Mouse (Mus musculus) A20 (cell line): ENCODE data around the gene Tram1l1.
"Not testable (repeated sequence)": the region's sequence is repeated elsewhere in the genome, so short reads cannot be mapped to it uniquely, and the experiment has no call there.

Source experiments
- DNase-seq: peaks from one replicate; pipeline ENCODE4 v3.0.0-alpha.2; 2011; ENCODE audit warnings: low read depth, low spot score

Tram1l1 gene

DNA sequence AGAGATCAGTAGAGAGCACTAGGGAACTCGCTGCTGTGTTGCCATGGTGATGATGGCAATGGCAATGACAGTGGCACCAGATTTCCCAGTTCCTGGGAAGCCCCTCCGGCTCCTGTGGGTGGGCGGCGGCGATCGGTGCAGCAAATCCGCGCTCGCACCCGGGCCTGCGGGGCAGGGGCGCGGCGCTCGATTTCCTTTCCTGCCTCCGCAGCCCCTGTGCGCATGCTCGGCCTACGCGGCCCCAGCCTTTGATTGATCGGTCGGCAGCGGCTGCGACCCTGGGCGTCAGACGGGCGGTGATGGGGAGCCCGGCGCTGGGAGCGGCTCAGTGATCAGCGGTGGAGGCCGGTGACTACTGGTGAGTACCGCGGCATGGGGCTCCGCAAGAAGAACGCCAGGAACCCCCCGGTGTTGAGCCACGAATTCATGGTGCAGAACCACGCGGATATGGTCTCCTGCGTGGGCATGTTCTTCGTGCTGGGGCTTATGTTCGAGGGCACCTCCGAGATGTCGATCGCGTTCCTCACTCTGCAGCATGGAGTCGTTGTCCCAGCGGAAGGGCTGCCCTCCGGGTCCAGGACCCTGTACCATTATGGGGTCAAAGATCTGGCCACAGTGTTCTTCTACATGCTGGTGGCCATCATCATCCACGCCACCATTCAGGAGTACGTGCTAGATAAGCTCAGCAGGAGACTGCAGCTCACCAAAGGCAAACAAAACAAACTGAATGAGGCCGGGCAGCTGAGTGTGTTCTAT, at the start of gene Tram1l1:
Gene Tram1l1 (plus strand): TSS at position 35 of the 756 bp plus-strand sequence.
- DNase-seq = no peak

DNA sequence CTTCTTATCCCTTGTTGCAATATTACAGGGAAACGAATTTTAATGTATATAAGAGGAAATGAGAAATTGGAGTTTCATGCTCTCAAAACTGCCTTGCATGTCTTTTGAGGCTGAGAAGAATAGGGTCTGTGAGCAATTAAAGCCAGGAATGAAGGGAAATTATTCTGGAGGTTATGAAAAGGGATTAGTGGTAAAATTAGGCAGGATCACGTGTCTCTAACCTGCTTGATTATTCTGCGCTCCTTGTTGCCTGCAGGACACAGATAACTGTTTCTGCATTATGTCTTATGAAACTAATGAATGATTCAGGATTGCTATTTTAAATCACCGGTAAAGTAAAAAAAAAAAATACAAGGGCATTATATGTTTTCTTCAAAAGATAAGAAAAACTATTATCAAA, 49.4 kb upstream of the Tram1l1 start:
- DNase-seq = no peak

DNA sequence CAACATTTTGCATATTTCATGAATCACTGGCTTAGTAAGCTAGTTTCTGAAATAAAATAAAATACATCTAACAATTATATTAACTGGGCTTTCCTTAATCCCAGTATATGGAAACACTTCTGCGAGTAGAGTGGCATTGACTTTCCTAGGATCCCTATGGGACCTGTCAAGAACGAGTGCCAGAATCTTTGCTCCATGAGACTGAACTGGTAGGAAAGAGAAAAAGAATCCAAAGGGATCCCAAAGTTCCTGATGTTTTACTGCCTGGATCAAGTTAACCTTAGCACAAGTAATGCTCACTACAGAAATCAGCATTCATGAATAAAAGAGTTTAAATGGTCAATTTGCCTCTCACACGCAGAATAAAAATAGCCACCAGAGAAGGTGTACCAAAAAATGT, 49.0 kb upstream of the Tram1l1 start:
- DNase-seq = no peak

DNA sequence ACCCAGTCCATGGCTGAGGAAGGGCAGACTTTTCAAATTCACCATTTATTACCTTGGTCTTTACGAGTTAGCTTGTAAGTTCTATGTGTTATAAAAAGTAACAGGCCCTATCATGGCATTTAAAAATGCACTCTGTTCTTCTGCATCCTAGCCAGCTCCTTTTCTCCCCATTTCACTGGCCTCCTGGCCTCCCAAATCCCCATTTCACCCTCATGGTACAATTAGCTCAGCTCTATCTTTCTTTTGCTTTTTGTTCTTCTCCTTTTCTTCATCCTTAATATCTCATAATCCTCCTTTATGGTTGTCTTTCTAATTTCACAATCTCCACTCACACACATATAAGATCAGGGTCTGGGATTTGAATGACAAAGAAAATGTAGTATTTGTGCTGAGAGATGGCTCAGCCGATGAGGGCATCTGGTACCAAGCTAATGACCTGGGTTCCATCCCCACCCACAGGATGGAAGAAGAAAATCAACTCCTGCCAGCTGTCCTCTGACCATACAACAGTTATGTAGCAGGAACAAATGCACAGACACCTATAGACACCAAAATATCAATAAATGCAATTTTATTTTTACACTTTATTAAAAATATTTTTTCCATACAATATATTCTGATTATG, 48.1 kb upstream of the Tram1l1 start:
- no peak for DNase-seq

DNA sequence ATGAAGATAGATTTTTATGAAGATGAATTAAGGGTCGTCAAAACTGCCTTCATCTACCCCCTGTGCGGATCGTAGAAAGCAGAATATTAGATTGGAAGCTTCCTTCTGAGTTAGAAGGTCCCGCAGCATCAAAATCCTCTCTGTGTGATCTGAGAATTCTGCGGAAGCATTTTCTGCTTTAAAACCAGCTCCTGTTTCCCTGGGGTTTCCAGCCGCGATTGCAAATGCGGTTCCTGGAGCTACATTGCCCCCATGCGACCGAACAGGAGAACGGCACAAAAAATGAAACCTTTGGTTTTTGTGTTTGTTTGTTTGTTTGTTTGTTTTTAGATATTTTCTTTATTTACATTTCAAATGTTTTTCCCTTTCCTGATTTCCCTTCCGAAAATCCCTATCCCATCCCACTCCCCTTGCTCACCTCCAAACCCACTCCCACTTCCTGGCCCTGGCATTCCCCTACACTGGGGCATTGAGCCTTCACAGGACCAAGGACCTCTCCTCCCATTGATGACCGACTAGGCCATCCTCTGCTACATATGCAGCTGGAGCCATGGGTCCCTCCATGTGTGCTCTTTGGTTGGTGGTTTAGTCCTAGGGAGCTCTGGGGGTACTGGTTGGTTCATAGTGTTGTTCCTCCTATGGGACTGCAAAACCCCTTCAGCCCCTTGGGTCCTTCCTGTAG, 45.6 kb upstream of the Tram1l1 start:
- DNase-seq = peak; percentile 2

DNA sequence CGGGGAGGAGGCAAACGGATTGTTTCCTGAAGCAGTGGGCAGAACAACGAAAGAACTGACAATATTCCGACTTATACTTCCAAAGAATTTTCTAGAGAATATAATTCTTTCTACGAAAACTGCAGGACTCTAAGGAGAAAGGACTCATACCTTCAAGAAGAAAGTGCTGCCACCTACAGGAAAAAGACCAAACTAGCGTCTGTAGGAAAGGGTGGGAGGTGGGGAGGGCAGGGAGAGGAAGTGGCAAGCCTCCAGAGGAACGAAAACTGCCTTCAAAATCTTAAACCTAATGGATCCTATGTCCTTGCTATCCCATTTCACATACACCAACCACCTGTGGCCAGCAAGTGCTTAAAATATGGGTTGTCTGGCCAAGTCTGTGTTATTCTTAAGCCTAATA, 31.7 kb upstream of the Tram1l1 start:
- not testable (repeated sequence) for DNase-seq

DNA sequence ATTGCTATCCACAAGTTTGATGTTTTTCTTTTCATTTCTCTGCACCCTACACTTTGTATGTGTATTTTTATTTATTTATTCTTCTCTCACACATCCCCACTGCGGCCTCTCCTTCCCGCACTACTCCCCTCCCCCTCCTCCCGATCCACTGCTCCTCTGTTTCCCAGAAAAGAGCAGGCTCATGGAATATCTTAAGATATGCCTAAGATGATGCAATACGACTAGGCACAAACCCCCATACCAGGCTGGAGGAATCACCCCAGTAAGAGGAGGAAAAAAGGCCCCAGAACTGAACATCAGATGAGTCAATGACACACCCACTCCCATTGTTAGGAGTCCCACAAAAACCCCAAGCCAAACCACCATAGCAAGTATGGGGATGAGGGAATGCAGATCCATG, 1.4 kb upstream of the Tram1l1 start:
- no peak for DNase-seq

DNA sequence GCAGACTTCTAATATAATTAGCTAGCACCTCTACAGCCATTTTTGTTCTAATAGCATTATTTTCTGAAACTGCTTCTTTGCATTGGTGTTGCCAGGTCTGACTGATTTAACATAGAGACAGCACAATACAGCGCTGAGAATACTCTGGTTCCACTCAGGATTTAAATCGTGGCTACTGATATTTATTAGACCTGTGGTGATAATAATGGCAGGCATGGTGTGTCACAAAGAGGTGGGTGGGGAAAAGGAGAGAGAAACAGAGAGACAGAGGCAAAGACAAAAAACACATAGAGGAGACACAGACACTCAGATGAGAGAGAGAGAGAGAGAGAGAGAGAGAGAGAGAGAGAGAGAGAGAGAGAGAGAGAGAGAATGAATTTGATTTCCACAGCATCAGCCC, 257 bp upstream of the Tram1l1 start:
- no peak for DNase-seq

DNA sequence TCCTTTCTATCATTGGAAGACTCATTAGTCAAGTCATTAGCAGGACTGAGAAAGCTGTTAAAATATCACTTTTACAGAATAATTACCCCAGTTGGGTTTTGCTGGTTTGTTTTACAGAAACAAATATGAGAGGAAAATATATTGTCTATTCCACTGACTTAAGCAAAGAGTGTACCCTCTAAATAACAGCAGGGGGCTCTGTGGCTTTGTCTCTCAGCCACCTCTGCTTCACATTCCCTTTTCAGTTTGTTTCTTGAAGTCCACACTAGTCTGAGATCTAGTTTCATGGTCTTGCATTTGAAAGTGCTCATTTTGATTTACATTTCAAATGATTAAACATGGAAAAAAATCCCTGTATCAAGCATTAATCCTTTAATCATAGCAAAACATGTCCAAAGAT, 25.8 kb downstream of the Tram1l1 start:
- no peak for DNase-seq

DNA sequence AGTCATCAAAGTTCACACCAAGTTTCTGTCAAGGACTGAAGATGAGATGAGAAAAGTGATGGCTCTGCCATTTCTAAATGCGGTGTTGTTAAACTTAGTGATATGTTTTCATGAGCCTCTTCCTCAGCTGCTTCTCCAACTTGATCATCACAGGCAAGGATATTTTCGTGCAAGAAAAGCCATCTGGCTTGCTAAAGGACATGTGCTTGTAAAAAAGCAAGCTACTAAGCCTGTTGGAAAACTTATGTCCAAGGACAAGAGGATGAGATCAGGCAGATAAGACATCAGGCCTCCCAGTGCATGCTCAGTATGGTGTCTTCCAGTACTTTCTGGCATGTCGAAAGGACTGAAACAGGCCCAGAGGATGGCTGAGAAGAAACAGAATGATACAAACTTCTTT, 36.9 kb downstream of the Tram1l1 start:
- no peak for DNase-seq

DNA sequence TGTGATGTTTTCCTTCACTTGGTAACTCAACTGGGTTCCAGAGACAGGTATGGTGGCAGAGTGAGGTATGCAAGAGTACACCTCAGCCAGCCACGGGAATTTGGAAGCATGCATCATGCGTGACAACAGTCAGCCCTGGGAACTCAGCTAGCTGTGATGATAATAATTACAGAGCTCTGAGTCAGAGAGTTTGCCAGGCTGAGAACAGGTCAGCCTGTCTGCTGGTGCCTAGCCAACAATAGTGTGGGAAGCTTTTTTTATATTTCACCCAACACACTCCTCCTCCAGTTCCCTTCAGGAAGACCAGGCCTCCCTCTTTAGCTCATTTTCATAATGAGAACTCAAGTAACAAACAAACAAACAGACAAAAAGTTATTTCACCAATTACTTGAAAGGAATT, 51.4 kb downstream of the Tram1l1 start:
- DNase-seq = no peak
